8 mouse cellular contexts compared by ENCODE assay signal in the genomic region with DNA sequence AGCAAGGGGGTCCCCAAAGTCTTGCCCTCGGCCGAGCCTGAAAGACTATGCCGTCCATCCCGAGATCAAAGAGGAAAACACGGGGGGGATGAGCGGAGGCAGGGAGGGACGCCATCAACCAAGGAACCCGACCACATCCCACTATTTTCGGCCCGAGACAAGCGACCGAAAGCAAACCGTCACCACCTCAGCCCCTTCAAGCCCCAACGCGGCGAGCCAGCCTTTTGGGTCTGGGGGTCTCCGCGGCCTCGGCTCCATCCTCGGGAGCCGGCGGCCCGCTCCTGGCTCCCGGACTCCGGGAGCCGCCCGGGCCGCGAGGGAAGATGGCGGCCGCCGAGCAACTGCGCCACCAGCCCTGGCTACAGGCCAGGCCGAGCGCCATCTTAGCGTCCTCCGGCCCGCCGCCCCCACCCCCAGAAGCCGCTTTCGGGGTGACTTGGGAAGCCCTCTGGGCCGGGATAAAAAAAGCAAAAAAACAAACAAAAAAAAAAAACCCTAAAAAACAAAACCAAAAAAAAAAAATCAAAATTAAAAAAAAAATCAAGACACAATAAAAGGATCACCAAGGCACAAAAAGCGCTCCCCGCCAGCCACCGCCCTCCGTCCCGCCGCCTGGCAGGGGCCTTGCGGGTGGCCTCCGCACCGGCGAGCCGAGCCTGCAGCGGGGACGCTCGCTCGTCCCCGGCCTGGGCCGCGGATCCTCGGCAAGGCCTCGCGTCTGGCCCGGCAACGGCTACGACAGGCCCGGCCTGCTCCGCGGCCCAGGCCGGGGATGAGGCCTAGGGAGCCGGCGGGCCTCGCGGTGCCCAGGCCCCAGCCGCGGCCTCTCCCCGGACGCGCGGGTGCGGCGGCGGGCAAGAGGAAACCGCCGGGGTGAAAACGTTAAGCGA. TPM values are rescaled to one million over a fixed set of nuclear protein-coding genes. Genes with fewer than 3 reads are reported as not detected.
DNase-seq lines count a peak whose midpoint lies in the region; ATAC-seq and TF ChIP-seq lines count a peak whose summit lies in the region.

No protein-coding gene starts in this region.

- peak overlapping the region; percentile 76 for H3K4me2 ChIP-seq in heart, embryonic 14.5 days (ENCODE audit: low read length)
- H3K4me2 ChIP-seq in liver, embryonic 16.5 days (ENCODE audit: low read depth, low read length) = peak overlapping the region; percentile 73
- peak overlapping the region; percentile 73 for H3K4me2 ChIP-seq in neural tube, embryonic 13.5 days
- peak overlapping the region; percentile 62 for H3K4me2 ChIP-seq in stomach, postnatal 0 days (replicated peaks; ENCODE audit: low read depth)

- H3K36me3 ChIP-seq in erythroblast, embryonic 14.5 days (ENCODE audit: control insufficient read depth) = peaks cover 13% of the 10 kb centered on the region
- no peaks in the 10 kb centered on the region for H3K36me3 ChIP-seq in heart, embryonic 14.5 days (ENCODE audit: control insufficient read depth, insufficient read depth, low read length)
- no peaks in the 10 kb centered on the region for H3K36me3 ChIP-seq in liver, embryonic 16.5 days (ENCODE audit: control insufficient read depth, insufficient read depth)
- no peaks in the 10 kb centered on the region for H3K36me3 ChIP-seq in neural tube, embryonic 13.5 days
- no peaks in the 10 kb centered on the region for H3K36me3 ChIP-seq in stomach, postnatal 0 days (ENCODE audit: control insufficient read depth, insufficient read depth, low read length)

- DNase-seq in B cell, adult 2 months = peak; percentile 89 to 91
- DNase-seq in brain, adult 2 months (ENCODE audit: low read depth, low spot score) = peak; percentile 89
- DNase-seq in kidney, postnatal 14 days = peak; percentile 90
- peak; percentile 85 for DNase-seq in stomach, postnatal 0 days (ENCODE audit: low spot score)

- H3K4me3 ChIP-seq in erythroblast, embryonic 14.5 days (replicated peaks) = peak overlapping the region; percentile 77
- peak overlapping the region; percentile 63 to 99 for H3K4me3 ChIP-seq in heart, embryonic 14.5 days (ENCODE audit: control insufficient read depth in 1 of 2, insufficient read depth in 1 of 2, low read depth in 1 of 2, low read length in 2 of 2)
- H3K4me3 ChIP-seq in liver, embryonic 16.5 days (ENCODE audit: low read depth, low read length) = peak overlapping the region; percentile 86
- peak overlapping the region; percentile 95 for H3K4me3 ChIP-seq in neural tube, embryonic 13.5 days
- peak overlapping the region; percentile 99 for H3K4me3 ChIP-seq in stomach, postnatal 0 days (ENCODE audit: low read depth, low read length)

- no peak; the same call in 1 of the 2 replicates for TF ChIP-seq CTCF in stomach, postnatal 0 days (IDR thresholded peaks at IDR 0.05; ENCODE audit: low read depth)

- no peak; the same call in 1 of the 2 replicates for ATAC-seq in heart, embryonic 14.5 days (ENCODE audit: insufficient number of reproducible peaks, insufficient read depth, low FRiP score, low read depth)
- ATAC-seq in liver, embryonic 16.5 days (ENCODE audit: low read depth) = peak; percentile 76
- peak; percentile 29 for ATAC-seq in neural tube, embryonic 13.5 days (ENCODE audit: low read depth)
- ATAC-seq in stomach, postnatal 0 days (ENCODE audit: low FRiP score, low TSS enrichment) = peak; percentile 42

- H3K27me3 ChIP-seq in erythroblast, embryonic 14.5 days (ENCODE audit: control insufficient read depth) = no peaks in the 10 kb centered on the region
- no peaks in the 10 kb centered on the region for H3K27me3 ChIP-seq in heart, embryonic 14.5 days (ENCODE audit: control insufficient read depth, insufficient read depth, low read length)
- no peaks in the 10 kb centered on the region for H3K27me3 ChIP-seq in liver, embryonic 16.5 days (ENCODE audit: control insufficient read depth, insufficient read depth, low read depth, low read length)
- H3K27me3 ChIP-seq in neural tube, embryonic 13.5 days = no peaks in the 10 kb centered on the region
- no peaks in the 10 kb centered on the region for H3K27me3 ChIP-seq in stomach, postnatal 0 days (ENCODE audit: control insufficient read depth, insufficient read depth, low read length)

- H3K4me1 ChIP-seq in erythroblast, embryonic 14.5 days (ENCODE audit: control insufficient read depth) = peaks cover 45% of the 10 kb centered on the region
- peaks cover 21 to 34% of the 10 kb centered on the region in 2 experiments for H3K4me1 ChIP-seq in heart, embryonic 14.5 days (ENCODE audit: control insufficient read depth in 2 of 2, insufficient read depth in 2 of 2, low read length in 2 of 2)
- H3K4me1 ChIP-seq in liver, embryonic 16.5 days (ENCODE audit: control insufficient read depth, low read depth, low read length) = peaks cover 34% of the 10 kb centered on the region
- H3K4me1 ChIP-seq in neural tube, embryonic 13.5 days (replicated peaks) = peaks cover 51% of the 10 kb centered on the region
- H3K4me1 ChIP-seq in stomach, postnatal 0 days (replicated peaks; ENCODE audit: control insufficient read depth, insufficient read depth) = no peaks in the 10 kb centered on the region; the same call in none of the 2 replicates

- peak; percentile 32 for TF ChIP-seq EP300 in stomach, postnatal 0 days (optimal IDR thresholded peaks at IDR 0.05)

- under 1% methylated on average over 81 of the region's 87 CpGs for WGBS in heart, embryonic 14.5 days
- WGBS in liver, embryonic 16.5 days (ENCODE audit: insufficient replicate concordance) = under 1% methylated on average over 69 of the region's 87 CpGs
- WGBS in neural tube, embryonic 13.5 days = under 1% methylated on average over 87 of the region's 87 CpGs
- WGBS in stomach, postnatal 0 days = under 1% methylated on average over 84 of the region's 87 CpGs

- peak overlapping the region; percentile 96 for H3K9ac ChIP-seq in heart, embryonic 14.5 days (ENCODE audit: low read length)
- peak overlapping the region; percentile 99 for H3K9ac ChIP-seq in liver, embryonic 16.5 days (ENCODE audit: low read depth, low read length)
- peak overlapping the region; percentile 100 for H3K9ac ChIP-seq in neural tube, embryonic 13.5 days
- H3K9ac ChIP-seq in stomach, postnatal 0 days (ENCODE audit: low read length) = peak overlapping the region; percentile 100

- no peaks in the 10 kb centered on the region for H3K9me3 ChIP-seq in erythroblast, embryonic 14.5 days (ENCODE audit: control insufficient read depth, low read length)
- H3K9me3 ChIP-seq in heart, embryonic 14.5 days (ENCODE audit: control insufficient read depth, low read length) = no peaks in the 10 kb centered on the region
- H3K9me3 ChIP-seq in liver, embryonic 16.5 days (replicated peaks; ENCODE audit: control insufficient read depth, low read length) = no peaks in the 10 kb centered on the region
- H3K9me3 ChIP-seq in neural tube, embryonic 13.5 days = no peaks in the 10 kb centered on the region
- H3K9me3 ChIP-seq in stomach, postnatal 0 days (ENCODE audit: control insufficient read depth, low read length) = no peaks in the 10 kb centered on the region

- peak overlapping the region; percentile 99 to 100 for H3K27ac ChIP-seq in heart, embryonic 14.5 days (replicated peaks in 1 of 2; ENCODE audit: control insufficient read depth in 1 of 2, insufficient read depth in 1 of 2, low read depth in 2 of 2, low read length in 2 of 2)
- peak overlapping the region; percentile 97 for H3K27ac ChIP-seq in liver, embryonic 16.5 days (ENCODE audit: low read length)
- peak overlapping the region; percentile 100 for H3K27ac ChIP-seq in neural tube, embryonic 13.5 days (replicated peaks)
- H3K27ac ChIP-seq in stomach, postnatal 0 days (replicated peaks) = peak overlapping the region; percentile 100

RNA-seq across cellular contexts. Expression of a gene that starts 1.6 kb away (rescaled TPM):
- polyA plus RNA-seq in erythroblast, embryonic 14.5 days (2012) = 0.30 and 0.33 TPM in 2 replicates
- polyA plus RNA-seq in heart, embryonic 14.5 days (2014; fragmentation: Nextera tagmentation; extraction: Ambion mirVana) = 6.4 and 7.4 TPM in 2 replicates
- 2.4 and 2.5 TPM in 2 replicates for polyA plus RNA-seq in liver, embryonic 16.5 days (2015; fragmentation: Nextera tagmentation; extraction: Ambion mirVana)
- polyA plus RNA-seq in neural tube, embryonic 13.5 days (2015; fragmentation: Nextera tagmentation; extraction: Ambion mirVana) = 6.5 and 9.4 TPM in 2 replicates
- polyA plus RNA-seq in stomach, postnatal 0 days (2015; fragmentation: Nextera tagmentation; extraction: Ambion mirVana) = 2.3 and 2.8 TPM in 2 replicates

RNA-seq across cellular contexts. Expression of a gene that starts 33.8 kb away (rescaled TPM):
- 2.2 and 2.3 TPM in 2 replicates for polyA plus RNA-seq in erythroblast, embryonic 14.5 days (2012)
- 53.1 and 54.7 TPM in 2 replicates for polyA plus RNA-seq in heart, embryonic 14.5 days (2014; fragmentation: Nextera tagmentation; extraction: Ambion mirVana)
- polyA plus RNA-seq in liver, embryonic 16.5 days (2015; fragmentation: Nextera tagmentation; extraction: Ambion mirVana) = 15.5 and 16.3 TPM in 2 replicates
- 70.7 and 75.4 TPM in 2 replicates for polyA plus RNA-seq in neural tube, embryonic 13.5 days (2015; fragmentation: Nextera tagmentation; extraction: Ambion mirVana)
- polyA plus RNA-seq in stomach, postnatal 0 days (2015; fragmentation: Nextera tagmentation; extraction: Ambion mirVana) = 42.2 and 45.5 TPM in 2 replicates

RNA-seq across cellular contexts. Expression of a gene that starts 53.5 kb away (rescaled TPM):
- polyA plus RNA-seq in erythroblast, embryonic 14.5 days (2012) = not detected in 2 replicates
- polyA plus RNA-seq in heart, embryonic 14.5 days (2014; fragmentation: Nextera tagmentation; extraction: Ambion mirVana) = not detected in 2 replicates
- polyA plus RNA-seq in liver, embryonic 16.5 days (2015; fragmentation: Nextera tagmentation; extraction: Ambion mirVana) = not detected in 2 replicates
- not detected in 2 replicates for polyA plus RNA-seq in neural tube, embryonic 13.5 days (2015; fragmentation: Nextera tagmentation; extraction: Ambion mirVana)
- not detected in 2 replicates for polyA plus RNA-seq in stomach, postnatal 0 days (2015; fragmentation: Nextera tagmentation; extraction: Ambion mirVana)
